Mouse (Mus musculus): ENCODE measurements around the gene Gm11554.

GRCm38 (mm10) chr11:99778401-99778800, 25.8 kb downstream of the Gm11554 start:
- TF ChIP-seq POLR2A (IDR thresholded peaks at IDR 0.05; ENCODE audit: low read depth, low read length): no peak
- no peak for TF ChIP-seq CTCF (IDR thresholded peaks at IDR 0.05; ENCODE audit: extremely low read depth, insufficient read depth, insufficient read length, insufficient replicate concordance)
